Mouse (Mus musculus) midbrain, embryonic 12.5 days (tissue): ENCODE data around the gene Ltbr. TPM values are rescaled to one million over a fixed set of nuclear protein-coding genes. Genes with fewer than 3 reads are reported as not detected.

ENCODE experiments used
- ATAC-seq: fragments of 200-750 bp; cut with Nextera tagmentation; 2 replicates; pipeline ENCODE4 v1.8.0; 2017; ENCODE audit warnings: low read depth, moderate TSS enrichment, moderate library complexity; ENCODE audit not compliant: low FRiP score
- H3K27ac ChIP-seq: fragments of 300-500 bp; sonication (generic); replicated peaks from 2 replicates; pipeline ENCODE4 v1.5.1; 2016; ENCODE audit warnings: mild to moderate bottlenecking
- H3K27me3 ChIP-seq: fragments of 300-500 bp; sonication (generic); 2 replicates; pipeline ENCODE4 v1.6.1; 2016; ENCODE audit warnings: mild to moderate bottlenecking
- H3K36me3 ChIP-seq: fragments of 300-500 bp; sonication (generic); 2 replicates; pipeline ENCODE4 v1.6.1; 2016
- H3K4me1 ChIP-seq: fragments of 300-500 bp; sonication (generic); 2 replicates; pipeline ENCODE4 v1.6.1; 2016
- H3K4me2 ChIP-seq: fragments of 300-500 bp; sonication (generic); replicated peaks from 2 replicates; pipeline ENCODE4 v1.6.1; 2016; ENCODE audit warnings: mild to moderate bottlenecking, moderate library complexity
- H3K4me3 ChIP-seq: fragments of 300-500 bp; sonication (generic); 2 replicates; pipeline ENCODE4 v1.5.1; 2016; ENCODE audit warnings: mild to moderate bottlenecking
- H3K9ac ChIP-seq: fragments of 300-500 bp; sonication (generic); replicated peaks from 2 replicates; pipeline ENCODE4 v1.6.1; 2016; ENCODE audit warnings: mild to moderate bottlenecking, moderate library complexity
- H3K9me3 ChIP-seq: fragments of 300-500 bp; sonication (generic); 2 replicates; pipeline ENCODE4 v1.6.1; 2016; ENCODE audit warnings: mild to moderate bottlenecking
- WGBS: fragments of 180-500 bp; shearing (Covaris S2); methylation state at CpG from one replicate; pipeline ENCODE4 v1.1.7; 2016; 5-methylcytosine and 5-hydroxymethylcytosine counted together
- polyA plus RNA-seq: library from polyadenylated mRNA; unstranded; fragments of >200 nt; fragmentation: Nextera tagmentation; extraction: Ambion mirVana; gene quantifications from 2 replicates; pipeline ENCODE4 v1.2.1, GENCODE M21; 2016

The Ltbr gene
- 18.3 and 20.2 TPM in 2 replicates for polyA plus RNA-seq

- peak within 1 kb of the TSS; percentile 69 for H3K4me2 ChIP-seq
- no peak within 1 kb of the TSS; the same call in 1 of the 2 replicates for H3K27ac ChIP-seq
- no peaks in the 10 kb centered on the region for H3K36me3 ChIP-seq
- H3K4me1 ChIP-seq = peaks cover 23% of the 10 kb centered on the region
- H3K9me3 ChIP-seq = no peaks in the 10 kb centered on the region
- 2% methylated on average over 38 of the region's 46 CpGs for WGBS
- peak within 1 kb of the TSS; percentile 71 for H3K9ac ChIP-seq
- H3K27me3 ChIP-seq = peaks cover 16% of the 10 kb centered on the region; the same call in 1 of the 2 replicates
- peak within 1 kb of the TSS; percentile 43 for H3K4me3 ChIP-seq
- peak; percentile 60 for ATAC-seq
Measured at GRCm38 (mm10) chr6:125313546-125314230, at the start of gene Ltbr. Ltbr (minus strand) TSS chr6:125313885.

- Histone ChIP-seq H3K27ac (no peak overlapping the region), H3K27me3 (peaks cover 64% of the 10 kb centered on the region), H3K9me3 (no peaks in the 10 kb centered on the region), H3K9ac (no peak overlapping the region), H3K4me2 (peak overlapping the region; percentile 30), H3K4me3 (0 out of 2 replicates have a peak overlapping the region, but pooled peaks have one; percentile 3), H3K36me3 (peaks cover 6% of the 10 kb centered on the region), H3K4me1 (peaks cover 23% of the 10 kb centered on the region)
- no peak for ATAC-seq
- 14% methylated on average over 15 of the region's 15 CpGs for WGBS
Measured at GRCm38 (mm10) chr6:125363021-125363420, 49.3 kb upstream of the Ltbr start.

GRCm38 (mm10) chr6:125361467-125362291 lies 48.0 kb upstream of the Ltbr start:
- H3K9me3 ChIP-seq = no peaks in the 10 kb centered on the region
- H3K4me1 ChIP-seq = peaks cover 22% of the 10 kb centered on the region
- peak overlapping the region; percentile 20 for H3K4me3 ChIP-seq
- peak; percentile 38; the same call in 1 of the 2 replicates for ATAC-seq
- H3K36me3 ChIP-seq = peaks cover 15% of the 10 kb centered on the region
- 20% methylated on average over 38 of the region's 38 CpGs for WGBS
- peak overlapping the region; percentile 28; the same call in 1 of the 2 replicates for H3K9ac ChIP-seq
- H3K27ac ChIP-seq = no peak overlapping the region
- H3K4me2 ChIP-seq = peak overlapping the region; percentile 44
- peaks cover 62% of the 10 kb centered on the region for H3K27me3 ChIP-seq

GRCm38 (mm10) chr6:125360846-125361245 lies 47.2 kb upstream of the Ltbr start:
- H3K4me1 ChIP-seq = peaks cover 22% of the 10 kb centered on the region
- 51% methylated on average over 9 of the region's 9 CpGs for WGBS
- no peak overlapping the region for H3K9ac ChIP-seq
- H3K27ac ChIP-seq = no peak overlapping the region
- 0 out of 2 replicates have a peak overlapping the region, but pooled peaks have one; percentile 20 for H3K4me3 ChIP-seq
- H3K4me2 ChIP-seq = no peak overlapping the region
- no peak for ATAC-seq
- H3K9me3 ChIP-seq = no peaks in the 10 kb centered on the region
- peaks cover 15% of the 10 kb centered on the region for H3K36me3 ChIP-seq
- peaks cover 59% of the 10 kb centered on the region for H3K27me3 ChIP-seq

DNA sequence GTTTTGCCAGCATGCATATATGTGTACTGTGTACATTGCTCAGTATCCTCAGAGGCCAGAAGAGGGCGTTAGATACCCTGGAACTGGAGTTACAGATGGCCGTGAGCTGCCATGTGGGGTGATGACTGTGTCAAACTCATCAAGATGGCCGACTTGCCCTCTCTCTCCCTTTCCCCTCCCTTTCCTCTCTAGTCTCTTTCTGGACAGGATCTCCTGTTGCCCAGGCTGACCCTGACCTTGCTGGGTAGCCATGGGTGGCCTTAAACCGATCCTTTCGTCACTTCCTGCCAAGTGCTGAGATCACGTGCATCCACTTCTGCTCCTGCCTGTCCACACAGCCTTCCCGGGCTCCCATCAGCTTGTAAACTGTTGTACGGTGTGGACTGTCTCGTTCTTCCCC lies 46.3 kb upstream of the Ltbr start:
- no peak overlapping the region for H3K4me2 ChIP-seq
- H3K4me3 ChIP-seq = no peak overlapping the region
- no peaks in the 10 kb centered on the region for H3K9me3 ChIP-seq
- ATAC-seq = no peak
- peaks cover 61% of the 10 kb centered on the region for H3K27me3 ChIP-seq
- H3K27ac ChIP-seq = no peak overlapping the region
- H3K4me1 ChIP-seq = peaks cover 29% of the 10 kb centered on the region
- H3K36me3 ChIP-seq = peaks cover 15% of the 10 kb centered on the region
- no peak overlapping the region for H3K9ac ChIP-seq
- WGBS = 56% methylated on average over 9 of the region's 9 CpGs

GRCm38 (mm10) chr6:125357334-125357733 lies 43.6 kb upstream of the Ltbr start:
- peaks cover 48% of the 10 kb centered on the region for H3K27me3 ChIP-seq
- H3K27ac ChIP-seq = no peak overlapping the region
- ATAC-seq = no peak
- H3K4me2 ChIP-seq = no peak overlapping the region
- H3K4me3 ChIP-seq = no peak overlapping the region
- no peak overlapping the region for H3K9ac ChIP-seq
- H3K9me3 ChIP-seq = no peaks in the 10 kb centered on the region
- peaks cover 25% of the 10 kb centered on the region for H3K4me1 ChIP-seq
- WGBS = 92% methylated on average over 15 of the region's 15 CpGs
- H3K36me3 ChIP-seq = peaks cover 15% of the 10 kb centered on the region

GRCm38 (mm10) chr6:125356264-125356663 lies 42.6 kb upstream of the Ltbr start:
- Histone ChIP-seq H3K4me1 (peaks cover 19% of the 10 kb centered on the region), H3K9ac (no peak overlapping the region), H3K9me3 (no peaks in the 10 kb centered on the region), H3K27me3 (peaks cover 37% of the 10 kb centered on the region), H3K4me2 (no peak overlapping the region), H3K36me3 (peaks cover 15% of the 10 kb centered on the region), H3K27ac (no peak overlapping the region), H3K4me3 (no peak overlapping the region)
- WGBS = 45% methylated on average over 8 of the region's 8 CpGs
- no peak for ATAC-seq

DNA sequence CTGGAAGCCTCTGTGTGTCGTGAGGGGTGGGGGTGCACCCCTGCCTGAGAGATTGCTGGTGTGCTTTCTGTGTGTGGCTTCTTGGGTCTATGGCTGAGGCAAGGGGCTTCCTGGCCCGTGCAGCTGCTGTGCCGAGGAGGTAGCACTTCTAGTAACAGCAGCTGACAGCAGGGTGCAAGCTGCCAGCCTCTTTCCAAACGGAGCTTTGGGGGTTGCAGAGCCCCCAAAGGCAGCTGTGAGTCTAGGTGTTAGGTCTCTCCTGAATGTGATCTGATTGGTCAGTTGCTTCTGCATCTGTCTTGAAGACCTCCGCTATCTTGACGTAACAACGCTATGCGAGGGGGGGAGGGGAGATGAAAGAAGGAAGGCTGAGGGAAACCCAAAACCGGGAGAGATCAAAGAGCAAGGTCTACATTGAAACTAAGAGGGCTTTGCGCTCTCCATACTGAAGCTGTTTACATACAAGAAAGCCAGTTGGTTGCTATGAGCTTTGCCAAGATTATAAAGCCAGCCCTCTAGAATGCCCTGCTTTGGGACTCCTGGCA lies 41.6 kb upstream of the Ltbr start:
- peaks cover 24% of the 10 kb centered on the region for H3K4me1 ChIP-seq
- H3K4me2 ChIP-seq = peak overlapping the region; percentile 18
- H3K36me3 ChIP-seq = peaks cover 15% of the 10 kb centered on the region
- no peaks in the 10 kb centered on the region for H3K9me3 ChIP-seq
- no peak overlapping the region for H3K27ac ChIP-seq
- H3K27me3 ChIP-seq = peaks cover 27% of the 10 kb centered on the region
- H3K4me3 ChIP-seq = 0 out of 2 replicates have a peak overlapping the region, but pooled peaks have one; percentile 0
- 5% methylated on average over 10 of the region's 10 CpGs for WGBS
- no peak overlapping the region for H3K9ac ChIP-seq
- no peak for ATAC-seq

GRCm38 (mm10) chr6:125354352-125355151 lies 40.9 kb upstream of the Ltbr start:
- WGBS = 10% methylated on average over 14 of the region's 14 CpGs
- H3K36me3 ChIP-seq = peaks cover 15% of the 10 kb centered on the region
- no peaks in the 10 kb centered on the region for H3K9me3 ChIP-seq
- H3K4me1 ChIP-seq = peaks cover 30% of the 10 kb centered on the region
- H3K27me3 ChIP-seq = peaks cover 21% of the 10 kb centered on the region
- H3K9ac ChIP-seq = no peak overlapping the region
- H3K27ac ChIP-seq = no peak overlapping the region
- H3K4me3 ChIP-seq = 0 out of 2 replicates have a peak overlapping the region, but pooled peaks have one; percentile 0
- peak overlapping the region; percentile 18; the same call in 1 of the 2 replicates for H3K4me2 ChIP-seq
- no peak for ATAC-seq

DNA sequence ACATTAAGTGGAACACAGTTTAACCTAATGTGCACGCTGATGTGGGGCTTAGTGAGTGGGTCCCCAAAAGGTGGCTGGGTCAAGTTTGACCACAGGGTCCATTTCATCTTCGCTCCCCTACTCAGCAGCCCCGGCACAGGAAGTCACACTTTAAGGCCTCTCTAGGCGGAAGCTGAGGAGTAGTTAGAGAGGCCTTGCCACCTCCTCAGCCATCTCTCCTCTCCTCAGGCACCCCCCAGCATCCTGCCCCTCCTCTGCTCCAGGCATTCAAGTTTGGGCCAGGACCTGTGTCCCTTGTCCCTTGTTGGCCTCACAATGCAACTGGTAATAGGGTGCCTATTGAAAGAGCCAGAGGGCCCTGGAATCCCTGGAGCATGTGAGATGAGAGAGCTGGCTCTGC lies 40.0 kb upstream of the Ltbr start:
- Histone ChIP-seq H3K9ac (no peak overlapping the region), H3K9me3 (no peaks in the 10 kb centered on the region), H3K36me3 (peaks cover 15% of the 10 kb centered on the region), H3K27me3 (peaks cover 24% of the 10 kb centered on the region), H3K4me1 (peaks cover 39% of the 10 kb centered on the region), H3K4me3 (no peak overlapping the region), H3K27ac (no peak overlapping the region), H3K4me2 (no peak overlapping the region)
- WGBS = 86% methylated on average over 4 of the region's 4 CpGs
- no peak for ATAC-seq

DNA sequence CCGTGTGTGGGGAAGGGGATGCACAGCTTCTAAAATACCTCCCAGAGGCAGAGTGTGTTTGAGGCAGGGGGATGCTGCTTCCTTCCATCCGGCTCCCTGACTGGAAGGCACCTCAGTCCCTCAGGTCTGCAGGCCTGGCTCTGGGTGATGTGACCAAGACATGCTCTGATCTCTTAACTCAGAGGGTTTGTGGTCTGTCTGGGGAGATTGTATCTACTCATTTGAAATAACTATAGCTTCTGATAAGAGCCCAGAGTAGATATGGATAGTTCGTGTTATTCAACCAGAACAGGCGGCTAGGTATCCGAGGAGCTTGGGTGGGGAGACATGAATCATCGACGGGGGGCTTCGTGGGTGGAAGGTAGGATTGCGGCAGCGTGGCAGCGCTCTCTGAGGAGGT lies 39.5 kb upstream of the Ltbr start:
- Histone ChIP-seq H3K27ac (no peak overlapping the region), H3K4me2 (no peak overlapping the region), H3K9me3 (no peaks in the 10 kb centered on the region), H3K9ac (no peak overlapping the region), H3K36me3 (peaks cover 12% of the 10 kb centered on the region), H3K27me3 (peaks cover 24% of the 10 kb centered on the region), H3K4me1 (peaks cover 39% of the 10 kb centered on the region), H3K4me3 (no peak overlapping the region)
- ATAC-seq = no peak
- WGBS = 84% methylated on average over 11 of the region's 11 CpGs
